Mouse (Mus musculus): ENCODE measurements around the gene Trim72. TPM values are rescaled to one million over a fixed set of nuclear protein-coding genes. Genes with fewer than 3 reads are reported as not detected.

The Trim72 gene
- polyA plus RNA-seq, 1 experiment from 2014 or later = 0.19 TPM

DNA sequence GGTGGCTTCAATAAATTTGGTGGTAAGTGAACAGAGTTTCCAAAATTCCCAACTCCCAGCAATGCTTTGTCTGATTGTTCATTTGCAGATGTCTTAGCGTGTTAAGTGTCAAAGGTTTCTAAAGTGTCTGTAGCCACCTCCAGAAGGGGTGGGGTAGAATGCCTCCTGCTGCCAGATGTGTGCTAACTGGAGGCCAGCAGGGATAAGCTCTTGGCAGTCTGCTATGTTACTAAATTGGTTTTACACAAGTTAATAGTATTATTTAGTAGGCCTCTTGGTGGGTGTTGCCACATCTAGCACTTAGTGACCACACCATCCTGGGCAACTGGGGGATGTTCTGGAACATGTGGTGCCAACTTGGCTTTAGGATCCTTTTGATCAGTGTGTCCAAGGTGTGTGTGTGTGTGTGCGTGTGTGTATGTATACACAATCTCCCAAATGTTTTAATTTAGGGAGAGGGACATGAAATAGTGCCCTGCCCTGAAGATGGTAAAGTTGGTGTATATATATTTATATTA is 29.3 kb upstream of the Trim72 start:
- no peak for TF ChIP-seq EP300 (IDR thresholded peaks at IDR 0.05)
- no peak for TF ChIP-seq CTCF (IDR thresholded peaks at IDR 0.05)
- H3K27me3 ChIP-seq (replicated peaks; ENCODE audit: insufficient read depth, low read length) = no peaks in the 10 kb centered on the region
- DNase-seq (ENCODE audit: low spot score) (no peak), ATAC-seq (no peak)
- no peaks in the 10 kb centered on the region for H3K4me1 ChIP-seq (ENCODE audit: insufficient read depth, low read depth, low read length)
- no peak overlapping the region for H3K4me2 ChIP-seq (replicated peaks; ENCODE audit: low read depth, low read length)
- H3K36me3 ChIP-seq (ENCODE audit: insufficient read depth, low read length) = peaks cover 71% of the 10 kb centered on the region
- H3K4me3 ChIP-seq (ENCODE audit: low read depth, low read length) = no peak overlapping the region
- H3K9me3 ChIP-seq (ENCODE audit: low read length) = no peaks in the 10 kb centered on the region
- no peak overlapping the region for H3K27ac ChIP-seq (ENCODE audit: low read length)
- H3K9ac ChIP-seq (replicated peaks; ENCODE audit: low read depth) = no peak overlapping the region
- WGBS = 72% methylated on average over 2 of the region's 2 CpGs

DNA sequence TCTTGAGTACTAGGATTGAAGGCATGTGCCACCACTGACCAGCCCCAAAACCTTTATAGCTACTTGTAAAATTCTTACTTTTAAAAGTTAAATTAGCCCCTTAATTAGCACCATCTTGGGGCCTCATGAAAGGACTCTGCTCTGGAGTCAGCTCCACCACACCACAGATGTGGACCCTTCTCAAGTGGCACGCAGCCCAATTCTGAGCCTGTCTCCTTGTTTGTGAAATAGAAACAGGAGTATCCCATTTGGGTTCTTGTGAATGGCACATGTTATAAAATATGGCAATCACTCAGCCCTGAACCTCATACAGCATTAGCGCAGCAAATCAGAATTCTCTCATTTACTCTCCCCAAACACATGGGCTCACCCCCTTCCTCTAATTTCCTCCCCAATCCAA is 24.9 kb upstream of the Trim72 start:
- no peak for ATAC-seq
- TF ChIP-seq EP300 (IDR thresholded peaks at IDR 0.05) = no peak
- TF ChIP-seq CTCF (IDR thresholded peaks at IDR 0.05) = no peak
- no peak overlapping the region for H3K9ac ChIP-seq (replicated peaks; ENCODE audit: low read depth)
- no peak overlapping the region for H3K27ac ChIP-seq (ENCODE audit: low read length)
- H3K27me3 ChIP-seq (replicated peaks; ENCODE audit: insufficient read depth, low read length) = no peaks in the 10 kb centered on the region
- no peak for DNase-seq (ENCODE audit: low spot score)
- peaks cover 87% of the 10 kb centered on the region for H3K36me3 ChIP-seq (ENCODE audit: insufficient read depth, low read length)
- H3K4me2 ChIP-seq (replicated peaks; ENCODE audit: low read depth, low read length) = no peak overlapping the region
- H3K4me3 ChIP-seq (ENCODE audit: low read depth, low read length) = no peak overlapping the region
- no peaks in the 10 kb centered on the region for H3K4me1 ChIP-seq (ENCODE audit: insufficient read depth, low read depth, low read length)
- no peaks in the 10 kb centered on the region for H3K9me3 ChIP-seq (ENCODE audit: low read length)
- 98% methylated on average over 2 of the region's 2 CpGs for WGBS

DNA sequence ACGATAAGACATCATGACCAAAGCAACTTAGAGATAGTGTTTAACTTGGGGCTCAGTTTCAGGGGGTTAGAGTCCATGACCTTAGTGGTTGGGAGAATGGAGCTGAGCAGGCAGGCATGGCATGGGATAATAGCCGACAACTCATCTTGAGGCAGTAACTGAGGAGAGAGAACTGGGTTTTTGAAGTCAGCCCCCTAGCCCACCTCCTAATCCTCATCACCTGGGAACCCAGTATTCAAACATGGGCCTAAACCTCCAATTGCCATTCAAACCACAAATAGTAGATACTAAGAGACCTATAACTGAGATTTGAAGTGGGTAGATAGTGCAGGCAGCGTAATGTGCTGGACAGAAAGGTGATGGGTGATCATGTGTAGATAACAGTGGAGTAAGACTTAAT is 23.1 kb upstream of the Trim72 start:
- Histone ChIP-seq H3K9me3 (ENCODE audit: low read length) (no peaks in the 10 kb centered on the region), H3K36me3 (ENCODE audit: insufficient read depth, low read length) (peaks cover 76% of the 10 kb centered on the region), H3K27me3 (replicated peaks; ENCODE audit: insufficient read depth, low read length) (no peaks in the 10 kb centered on the region), H3K27ac (ENCODE audit: low read length) (no peak overlapping the region), H3K4me2 (replicated peaks; ENCODE audit: low read depth, low read length) (no peak overlapping the region), H3K9ac (replicated peaks; ENCODE audit: low read depth) (no peak overlapping the region), H3K4me3 (ENCODE audit: low read depth, low read length) (no peak overlapping the region), H3K4me1 (ENCODE audit: insufficient read depth, low read depth, low read length) (no peaks in the 10 kb centered on the region)
- WGBS = 89% methylated on average over 3 of the region's 3 CpGs
- no peak for TF ChIP-seq CTCF (IDR thresholded peaks at IDR 0.05)
- no peak for TF ChIP-seq EP300 (IDR thresholded peaks at IDR 0.05)
- ATAC-seq (no peak), DNase-seq (ENCODE audit: low spot score) (no peak)

DNA sequence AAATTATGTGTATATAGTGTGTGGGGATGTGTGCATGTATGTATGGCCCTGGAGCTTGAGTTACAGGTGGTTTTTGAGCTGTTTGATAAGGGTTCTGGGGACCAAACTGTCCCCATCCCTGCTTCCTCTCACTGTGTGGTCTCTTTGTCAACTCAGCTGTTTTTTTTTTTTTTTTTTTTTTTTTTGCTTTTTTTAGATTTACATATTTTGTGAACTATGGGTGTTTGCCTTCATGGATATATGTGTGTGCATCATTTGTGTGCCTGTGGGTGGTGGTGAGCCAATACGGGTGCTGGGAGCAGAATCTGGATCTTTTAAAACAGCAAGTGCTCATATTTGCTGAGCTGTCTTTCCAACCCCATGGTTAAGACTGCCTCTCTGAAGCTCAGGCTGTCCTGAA is 14.8 kb upstream of the Trim72 start:
- TF ChIP-seq CTCF (IDR thresholded peaks at IDR 0.05) (no peak), EP300 (IDR thresholded peaks at IDR 0.05) (no peak)
- H3K4me2 ChIP-seq (replicated peaks; ENCODE audit: low read depth, low read length) = no peak overlapping the region
- no peaks in the 10 kb centered on the region for H3K27me3 ChIP-seq (replicated peaks; ENCODE audit: insufficient read depth, low read length)
- DNase-seq (ENCODE audit: low spot score) = no peak
- H3K27ac ChIP-seq (ENCODE audit: low read length) = no peak overlapping the region
- H3K36me3 ChIP-seq (ENCODE audit: insufficient read depth, low read length) = peaks cover 8% of the 10 kb centered on the region; the same call in 1 of the 2 replicates
- WGBS = 80% methylated on average over 1 of the region's 1 CpGs
- no peak overlapping the region for H3K4me3 ChIP-seq (ENCODE audit: low read depth, low read length)
- peaks cover 13% of the 10 kb centered on the region; the same call in 1 of the 2 replicates for H3K4me1 ChIP-seq (ENCODE audit: insufficient read depth, low read depth, low read length)
- H3K9me3 ChIP-seq (ENCODE audit: low read length) = no peaks in the 10 kb centered on the region
- no peak for ATAC-seq
- no peak overlapping the region for H3K9ac ChIP-seq (replicated peaks; ENCODE audit: low read depth)

DNA sequence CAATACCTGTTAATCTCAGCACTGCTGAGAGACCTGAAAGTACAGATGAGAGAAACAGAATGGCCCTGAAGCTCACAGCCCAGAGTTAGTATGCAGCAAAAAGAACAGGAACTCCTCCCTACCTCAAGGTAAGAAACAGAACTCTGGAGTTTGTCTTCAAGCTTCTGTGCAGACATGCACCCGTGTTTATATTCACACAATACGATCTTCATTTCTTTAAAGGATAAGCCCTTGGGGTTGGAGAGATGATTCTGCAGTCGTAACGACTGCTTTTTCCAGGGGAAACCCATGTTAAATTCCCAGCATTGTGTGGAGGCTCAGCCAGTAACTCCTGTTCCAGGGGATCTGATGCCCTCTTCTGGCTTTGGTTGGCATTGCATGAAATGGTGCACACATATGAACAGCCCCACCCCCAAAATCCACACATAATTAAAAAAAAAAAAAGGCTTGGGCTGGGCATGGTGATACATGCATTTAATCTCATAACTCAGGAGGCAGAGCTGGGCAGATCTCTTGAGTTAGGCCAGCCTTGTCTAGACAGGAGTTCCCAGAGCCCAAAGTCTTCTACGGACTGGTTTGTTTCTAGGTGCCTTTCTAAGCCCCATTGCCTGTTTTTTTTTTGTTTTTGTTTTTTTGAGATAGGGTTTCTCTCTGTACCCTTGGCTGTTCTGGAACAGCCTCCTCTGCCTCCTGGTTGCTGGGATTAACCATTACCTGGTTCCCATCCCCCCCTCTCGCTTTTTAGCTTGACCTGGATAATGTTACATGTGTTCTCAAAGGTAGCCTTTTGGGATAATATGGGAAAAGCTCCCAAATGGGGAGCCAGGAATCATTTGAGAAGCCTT is 11.9 kb upstream of the Trim72 start:
- no peak overlapping the region for H3K4me2 ChIP-seq (replicated peaks; ENCODE audit: low read depth, low read length)
- H3K4me3 ChIP-seq (ENCODE audit: low read depth, low read length) = no peak overlapping the region
- H3K9ac ChIP-seq (replicated peaks; ENCODE audit: low read depth) = no peak overlapping the region
- H3K36me3 ChIP-seq (ENCODE audit: insufficient read depth, low read length) = no peaks in the 10 kb centered on the region
- no peaks in the 10 kb centered on the region for H3K9me3 ChIP-seq (ENCODE audit: low read length)
- no peak overlapping the region for H3K27ac ChIP-seq (ENCODE audit: low read length)
- DNase-seq (ENCODE audit: low spot score) (peak; percentile 69), ATAC-seq (peak; percentile 70)
- TF ChIP-seq CTCF (IDR thresholded peaks at IDR 0.05) (peak; percentile 75), EP300 (IDR thresholded peaks at IDR 0.05) (no peak)
- H3K27me3 ChIP-seq (replicated peaks; ENCODE audit: insufficient read depth, low read length) = no peaks in the 10 kb centered on the region
- H3K4me1 ChIP-seq (ENCODE audit: insufficient read depth, low read depth, low read length) = peaks cover 13% of the 10 kb centered on the region; the same call in 1 of the 2 replicates
- WGBS = 46% methylated on average over 6 of the region's 6 CpGs

DNA sequence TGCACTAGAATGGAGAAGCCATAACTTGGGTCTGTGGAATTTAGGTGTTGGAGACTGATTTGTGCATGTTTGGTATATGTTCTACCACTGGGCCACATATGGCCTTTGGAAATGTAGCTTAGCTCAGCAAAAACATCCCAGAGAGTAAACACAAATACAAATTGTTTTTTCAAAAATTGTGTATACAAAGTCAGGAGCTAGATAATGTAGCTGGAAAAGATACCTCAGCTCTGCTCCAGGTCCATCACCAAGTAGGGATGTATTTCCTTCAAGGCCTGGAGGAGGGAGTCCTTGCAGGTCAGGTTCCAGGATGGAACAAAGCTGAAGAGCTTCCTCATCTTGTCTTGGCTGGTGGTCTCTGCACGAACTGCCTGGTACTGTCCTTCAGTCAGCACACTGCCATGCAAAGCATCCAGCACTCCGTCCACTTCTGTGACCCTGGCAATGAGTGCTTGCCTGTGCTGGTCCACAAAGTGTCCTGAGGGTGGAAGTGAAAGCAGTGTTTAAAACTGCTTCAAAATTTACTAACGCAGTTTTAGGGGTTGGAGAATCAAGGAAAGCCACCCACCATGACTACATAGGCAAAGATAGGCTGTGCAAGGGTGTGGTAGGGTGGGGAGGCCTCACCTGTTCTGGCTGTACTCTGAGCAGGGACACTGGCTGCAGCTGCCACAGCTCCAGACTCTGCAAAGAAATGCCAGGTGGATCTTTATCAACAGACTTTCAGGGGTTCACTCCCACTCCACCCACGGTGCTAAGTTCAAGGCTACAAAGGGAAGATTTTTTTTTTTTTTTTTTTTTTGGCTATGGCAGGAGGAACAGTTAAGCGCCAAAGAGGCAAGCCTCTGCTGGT is 11.0 kb upstream of the Trim72 start:
- Histone ChIP-seq H3K9ac (replicated peaks; ENCODE audit: low read depth) (no peak overlapping the region), H3K27me3 (replicated peaks; ENCODE audit: insufficient read depth, low read length) (no peaks in the 10 kb centered on the region), H3K4me3 (ENCODE audit: low read depth, low read length) (peak overlapping the region; percentile 25; the same call in 1 of the 2 replicates), H3K4me2 (replicated peaks; ENCODE audit: low read depth, low read length) (peak overlapping the region; percentile 61), H3K4me1 (ENCODE audit: insufficient read depth, low read depth, low read length) (peaks cover 13% of the 10 kb centered on the region; the same call in 1 of the 2 replicates), H3K36me3 (ENCODE audit: insufficient read depth, low read length) (no peaks in the 10 kb centered on the region), H3K9me3 (ENCODE audit: low read length) (no peaks in the 10 kb centered on the region), H3K27ac (ENCODE audit: low read length) (no peak overlapping the region; the same call in 1 of the 2 replicates)
- WGBS = 34% methylated on average over 5 of the region's 5 CpGs
- no peak for DNase-seq (ENCODE audit: low spot score)
- 0 out of 2 replicates have a peak, but pooled peaks have one; percentile 6 for ATAC-seq
- TF ChIP-seq CTCF (IDR thresholded peaks at IDR 0.05) (no peak), EP300 (IDR thresholded peaks at IDR 0.05) (no peak)
